Mouse (Mus musculus) c-Kit-negative CD71-positive TER-119-positive erythroid progenitor cells, embryonic 14.5 days (primary cell): ENCODE data around the gene Ttc37.

Experiments
- DNase-seq: peaks from one replicate; pipeline ENCODE4 v3.0.0-alpha.2; 2013; ENCODE audit warnings: low read depth, low spot score

Ttc37 gene

GRCm38 (mm10) chr13:76098493-76099303 lies at the start of gene Ttc37, which contains the start of gene Arsk:
Ttc37 (plus strand) TSS chr13:76098734.
Arsk (minus strand) TSS chr13:76098660.
- DNase-seq, result peak; percentile 93

GRCm38 (mm10) chr13:76055391-76056232 lies 42.9 kb upstream of the Ttc37 start:
- peak; percentile 74 for DNase-seq

GRCm38 (mm10) chr13:76056261-76056724 lies 42.2 kb upstream of the Ttc37 start:
- peak; percentile 74 for DNase-seq

DNA sequence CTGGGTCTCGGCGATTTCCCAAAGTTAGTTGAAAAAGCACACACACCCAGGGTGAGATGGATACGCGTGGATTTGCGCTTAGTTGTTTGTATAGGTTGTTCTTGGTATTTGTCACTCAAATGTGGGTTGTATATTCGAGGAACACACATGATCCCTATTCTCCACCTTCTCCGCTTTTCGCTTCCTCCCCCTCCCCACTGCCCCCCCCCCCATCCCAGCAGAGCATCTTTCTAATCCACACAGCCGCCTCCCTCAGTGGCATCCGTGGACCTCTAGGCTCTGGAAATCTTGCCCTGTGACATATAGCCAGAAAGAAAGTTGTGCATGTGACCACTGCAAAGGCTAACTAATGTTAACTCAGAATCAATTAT lies 41.7 kb upstream of the Ttc37 start, which contains the start of gene Gpr150:
Gpr150 (minus strand) TSS at position 101 of the 371 bp plus-strand sequence.
- no peak for DNase-seq

DNA sequence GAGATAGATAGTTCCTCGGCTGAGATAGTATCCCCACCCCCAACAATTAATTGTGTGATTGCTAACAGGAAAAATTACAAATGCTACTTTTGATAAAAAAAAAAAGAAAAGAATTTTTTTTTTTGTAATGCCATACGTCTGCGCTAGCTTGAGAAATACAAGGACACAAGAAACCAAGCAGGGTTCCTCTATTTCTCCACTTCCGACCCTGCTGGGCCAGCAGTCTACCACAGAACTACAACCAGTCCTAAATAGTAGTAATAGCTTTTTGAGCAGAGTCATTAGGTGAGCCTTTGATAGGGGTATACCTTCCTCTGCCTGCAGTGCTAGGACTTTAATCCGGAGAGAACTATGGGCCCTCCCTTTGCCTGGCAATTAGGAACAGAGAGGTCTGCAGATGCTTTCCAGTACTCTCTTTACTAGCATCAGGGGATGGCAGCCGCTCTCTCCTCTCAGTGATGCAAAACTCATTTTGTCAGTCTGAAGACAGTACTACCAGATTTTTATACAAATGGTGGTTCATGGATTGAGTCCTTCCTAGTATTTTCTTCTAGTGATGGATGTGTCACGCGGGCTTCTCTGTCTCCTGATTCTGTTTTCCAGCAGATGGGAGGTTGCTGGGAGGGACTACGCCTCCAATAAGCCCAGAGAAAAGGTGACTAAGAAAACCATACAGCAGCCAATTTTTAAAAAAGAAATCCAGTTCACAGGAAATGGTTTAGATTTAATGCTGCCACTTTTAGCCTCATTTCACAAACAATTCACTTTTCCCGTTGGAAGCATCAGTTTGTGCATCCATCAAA lies 41.1 kb upstream of the Ttc37 start:
- DNase-seq, result no peak

GRCm38 (mm10) chr13:76059591-76059990 lies 38.9 kb upstream of the Ttc37 start:
- DNase-seq, result no peak

DNA sequence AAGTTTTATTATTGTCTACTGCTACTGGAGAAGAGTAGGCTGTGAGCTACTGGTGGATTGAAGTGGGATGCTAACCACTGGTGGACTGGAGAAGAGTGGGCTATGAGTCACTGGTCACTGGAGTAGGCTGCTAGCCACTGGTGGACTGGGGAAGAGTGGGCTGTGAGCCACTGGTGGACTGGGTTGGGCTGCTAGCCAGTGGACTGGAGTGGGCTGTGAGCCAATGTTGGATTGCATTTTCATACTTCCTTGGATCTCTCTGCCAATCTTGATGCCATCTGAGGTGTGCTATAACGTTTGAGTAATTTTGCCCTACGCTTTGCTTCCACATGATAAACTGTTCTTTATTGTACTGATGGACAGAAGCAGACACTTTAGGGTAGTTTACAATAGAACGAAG lies 36.4 kb upstream of the Ttc37 start:
- no peak for DNase-seq

DNA sequence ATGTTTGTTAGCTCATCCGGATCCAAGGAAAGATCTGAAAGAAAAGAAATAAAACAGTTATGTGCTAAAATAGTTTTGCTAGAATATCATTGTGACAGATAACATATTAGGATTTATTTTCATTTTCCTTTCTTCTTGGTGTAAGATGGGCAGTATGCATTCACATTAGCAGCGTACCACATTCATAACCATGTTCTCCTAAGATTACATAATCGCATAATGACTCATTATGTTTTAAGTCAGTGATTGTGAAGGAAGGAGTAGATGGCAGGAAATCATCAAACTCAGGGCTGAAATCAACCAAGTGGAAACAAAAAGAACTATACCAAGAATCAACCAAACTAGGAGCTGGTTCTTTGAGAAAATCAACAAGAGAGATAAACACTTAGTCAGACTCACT lies 36.0 kb upstream of the Ttc37 start:
- no peak for DNase-seq

DNA sequence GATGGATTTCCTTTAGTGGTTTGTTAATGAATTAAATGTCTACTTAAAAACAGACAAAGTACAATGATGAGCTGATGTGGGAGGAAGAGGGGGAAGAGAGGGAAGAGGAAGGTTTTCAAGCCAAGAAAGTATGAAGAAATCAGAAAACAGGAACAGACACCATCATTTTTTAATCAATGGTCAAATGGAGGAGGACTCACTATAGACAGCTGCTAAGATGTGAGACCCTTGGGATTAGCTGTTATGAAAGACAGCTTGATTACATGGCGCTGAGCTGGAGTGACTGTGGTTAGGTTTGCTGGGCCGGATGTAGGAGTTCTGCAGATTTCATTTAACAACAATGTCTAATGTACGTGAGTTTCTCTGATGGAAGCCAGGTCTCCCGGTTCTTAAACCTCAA lies 35.0 kb upstream of the Ttc37 start:
- no peak for DNase-seq

- DNase-seq, result no peak
These were observed 34.1 kb upstream of the Ttc37 start for GRCm38 (mm10) chr13:76064363-76064945.

DNA sequence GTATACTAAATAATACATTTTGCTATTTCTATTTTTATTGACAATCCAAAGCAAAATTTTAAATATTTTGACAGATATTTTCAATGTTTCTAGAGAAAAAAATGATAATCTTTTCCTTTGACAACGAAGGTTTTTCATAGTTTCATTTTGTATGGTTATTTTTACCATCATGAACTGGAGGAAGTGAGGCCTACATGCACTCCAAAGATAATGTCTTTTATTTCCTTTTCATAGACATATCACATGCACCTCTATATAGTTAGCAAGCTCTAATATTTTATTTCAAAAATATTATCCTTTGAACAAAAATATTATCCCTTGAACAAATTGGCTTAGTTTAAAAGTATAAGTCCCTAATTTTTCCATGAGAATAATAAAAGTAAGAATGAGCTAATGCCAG lies 24.2 kb upstream of the Ttc37 start:
- no peak for DNase-seq

DNA sequence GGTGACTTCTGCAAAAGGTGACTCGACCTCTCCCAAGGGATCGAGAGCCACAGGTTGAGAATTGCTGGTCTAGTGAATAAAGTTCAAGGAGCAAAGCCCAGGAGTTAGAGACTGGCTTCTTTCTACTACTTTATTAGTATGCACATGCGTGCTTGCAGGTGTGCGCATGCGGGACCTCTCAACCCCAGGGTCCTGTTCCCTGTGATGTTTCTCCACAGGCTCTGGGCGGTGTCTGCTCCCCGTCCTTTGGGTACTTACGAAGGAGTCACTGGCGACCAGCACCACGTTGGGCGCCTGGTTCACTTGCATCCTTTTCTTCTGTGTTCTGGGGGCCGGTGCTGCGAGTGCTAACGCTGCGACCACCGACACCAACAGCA lies 430 bp upstream of the Ttc37 start:
- no peak for DNase-seq

DNA sequence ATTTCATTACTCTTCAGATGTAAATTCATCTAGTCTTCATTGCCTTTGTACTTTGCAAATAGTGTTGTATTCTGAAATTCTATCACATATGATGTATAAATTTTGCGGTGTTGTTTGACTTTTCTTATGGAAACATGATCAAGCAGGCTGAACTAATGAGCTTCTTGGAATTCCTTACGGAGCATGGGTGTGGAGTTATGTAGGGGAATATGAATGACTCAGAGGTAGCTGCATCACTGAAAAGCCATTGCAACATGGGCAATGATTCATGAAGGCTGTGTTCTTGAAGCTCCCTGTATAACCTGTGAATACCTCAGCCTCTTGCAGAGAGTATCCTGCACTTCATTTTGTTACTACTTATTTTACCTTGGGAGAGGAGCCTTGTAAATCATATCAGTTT lies 3.5 kb downstream of the Ttc37 start:
- DNase-seq, result no peak

DNA sequence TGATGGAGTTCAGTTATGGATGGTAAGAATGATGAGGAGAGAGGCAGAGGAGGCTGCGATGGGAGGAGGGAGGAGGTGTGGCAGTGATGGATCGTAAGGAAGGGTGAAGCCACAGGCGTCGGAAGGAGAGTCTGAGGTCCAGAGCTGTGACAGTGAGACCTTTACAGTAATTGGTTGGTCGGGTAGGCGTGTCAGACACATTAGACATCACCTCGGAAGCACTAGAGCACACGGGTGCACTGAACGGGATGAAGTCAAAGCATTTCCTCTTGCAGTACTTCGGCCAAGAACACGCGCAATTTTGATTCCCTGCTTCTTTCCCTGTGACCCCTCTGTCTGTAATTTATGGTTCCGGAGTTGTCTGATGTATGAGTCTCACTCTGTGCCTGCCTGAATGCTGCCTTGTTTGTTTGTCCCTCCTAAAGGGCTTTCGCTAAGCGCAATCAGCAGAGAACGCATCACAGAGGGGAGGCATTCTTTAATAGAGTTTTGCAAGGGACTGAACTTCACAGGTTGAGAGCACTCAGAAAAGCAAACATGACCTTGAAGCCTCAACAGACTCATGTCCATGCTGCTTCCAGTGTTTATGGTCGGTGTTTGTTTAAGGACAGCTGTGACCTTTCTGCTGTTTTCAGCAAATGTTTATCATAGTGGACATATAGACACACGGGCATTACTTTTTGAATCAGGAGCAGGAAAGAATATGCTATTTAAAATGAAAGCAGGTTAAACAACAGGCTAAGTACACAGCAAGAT lies 10.7 kb downstream of the Ttc37 start:
- no peak for DNase-seq

DNA sequence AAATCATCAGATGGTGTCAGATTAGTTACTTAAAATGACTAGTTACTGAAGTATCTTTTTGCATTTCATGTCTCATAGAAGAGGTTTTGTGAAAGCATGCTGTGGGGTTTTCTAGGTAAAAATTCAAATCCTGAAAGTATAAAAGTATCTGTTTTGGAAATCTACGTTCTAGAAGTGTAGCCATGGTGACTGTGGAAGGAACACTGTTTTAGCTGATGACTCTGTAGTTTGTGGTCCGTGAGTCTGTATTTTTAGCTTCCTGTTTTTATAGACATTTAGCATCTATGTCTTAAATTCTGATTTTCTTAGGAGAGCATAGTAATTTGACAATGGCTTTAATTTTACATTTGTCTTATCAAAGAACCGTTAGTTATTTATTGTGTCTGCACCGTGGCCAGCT lies 30.3 kb downstream of the Ttc37 start:
- no peak for DNase-seq

DNA sequence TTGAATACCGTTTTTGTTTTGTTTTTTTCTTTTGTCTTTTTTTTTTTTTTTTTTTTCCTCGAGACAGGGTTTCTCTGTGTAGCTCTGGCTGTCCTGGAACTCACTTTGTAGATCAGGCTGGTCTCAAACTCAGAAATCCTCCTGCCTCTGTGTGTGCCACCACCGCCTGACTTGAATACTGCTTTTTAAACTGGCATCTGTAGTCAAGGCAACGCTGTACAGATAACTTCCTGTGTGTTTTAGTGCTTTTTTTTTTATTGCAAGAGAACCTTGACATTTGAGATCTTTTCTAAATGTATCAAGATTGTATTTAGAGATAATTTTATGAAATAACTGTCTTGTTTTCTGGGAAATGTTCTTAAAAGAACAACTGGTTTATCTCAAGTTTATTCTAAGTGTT lies 33.9 kb downstream of the Ttc37 start:
- DNase-seq, result no peak

- no peak for DNase-seq
These were observed 40.3 kb downstream of the Ttc37 start for GRCm38 (mm10) chr13:76138862-76139261.

GRCm38 (mm10) chr13:76141117-76141808 lies 42.7 kb downstream of the Ttc37 start:
- no peak for DNase-seq

- no peak for DNase-seq
These were observed 51.9 kb downstream of the Ttc37 start for GRCm38 (mm10) chr13:76150483-76150882.

- no peak for DNase-seq
These were observed 58.6 kb downstream of the Ttc37 start for GRCm38 (mm10) chr13:76157099-76157498.
